Mouse (Mus musculus) G1E (cell line): ENCODE measurements around the gene Mrpl34. TPM values are rescaled to one million over a fixed set of nuclear protein-coding genes. Genes with fewer than 3 reads are reported as not detected.

Source experiments
- ATAC-seq: 2 replicates; pipeline ENCODE4 v1.8.0; 2016; ENCODE audit warnings: mild to moderate bottlenecking; ENCODE audit not compliant: insufficient number of reproducible peaks, poor library complexity, low FRiP score, severe bottlenecking; ENCODE audit errors: extremely low read depth
- DNase-seq: peaks from one replicate; pipeline ENCODE4 v3.0.0; 2012; ENCODE audit warnings: low spot score
- H3K27me3 ChIP-seq: 2 replicates; pipeline ENCODE4 v1.6.1; 2012; ENCODE audit warnings: mild to moderate bottlenecking, low read length, inconsistent platforms; ENCODE audit not compliant: insufficient read depth
- H3K36me3 ChIP-seq: replicated peaks from 2 replicates; pipeline ENCODE3; 2012; ENCODE audit warnings: mild to moderate bottlenecking, inconsistent platforms
- H3K4me1 ChIP-seq: 2 replicates; pipeline ENCODE4 v1.6.1; 2012; ENCODE audit warnings: low read depth, low read length, inconsistent platforms, mixed read lengths; ENCODE audit not compliant: insufficient read depth
- H3K4me3 ChIP-seq: 2 replicates; pipeline ENCODE4 v1.5.1; 2012; ENCODE audit warnings: low read depth, mild to moderate bottlenecking, inconsistent platforms, low read length, moderate library complexity, mixed read lengths
- H3K9me3 ChIP-seq: replicated peaks from 2 replicates; pipeline ENCODE4 v1.6.1; 2012; ENCODE audit warnings: inconsistent platforms
- CTCF ChIP-seq: IDR thresholded peaks from 2 replicates; pipeline ENCODE4 v1.5.1; 2012; ENCODE audit warnings: low read depth, low read length, inconsistent platforms, mixed read lengths
- GATA1 ChIP-seq: IDR thresholded peaks from 2 replicates; pipeline ENCODE4 v1.6.1; 2012; ENCODE audit warnings: borderline replicate concordance, low read length, inconsistent platforms, mixed read lengths
- GATA2 ChIP-seq: IDR thresholded peaks from 2 replicates; pipeline ENCODE4 v1.6.1; 2012; ENCODE audit warnings: low read depth, low read length, inconsistent platforms, borderline replicate concordance
- POLR2AphosphoS5 ChIP-seq: IDR thresholded peaks from 2 replicates; pipeline ENCODE4 v1.6.1; 2012; ENCODE audit warnings: low read depth, low read length, inconsistent platforms; ENCODE audit not compliant: insufficient replicate concordance
- TAL1 ChIP-seq: conservative IDR thresholded peaks from 2 replicates; pipeline ENCODE4 v1.6.1; 2012; ENCODE audit warnings: low read depth, low read length, inconsistent platforms, mixed read lengths
- polyA plus RNA-seq: library from polyadenylated mRNA; stranded (reverse); fragments of >175 nt; gene quantifications from 2 replicates; pipeline ENCODE4 v1.2.3, GENCODE M21; 2012
- total RNA-seq, 2 experiments: library from RNA; stranded (forward) in 1 of 2; stranded (reverse) in 1 of 2; fragments of 200-1000 nt in 1 of 2; fragments of >200 nt in 1 of 2; fragmentation: Nextera tagmentation in 1 of 2; gene quantifications; 2 replicates each; pipeline ENCODE4 v1.2.3; 2014 to 2017

Gene Mrpl34
- total and polyA plus RNA-seq, 3 experiments = 42.0 to 149 (median 68.2) TPM

DNA sequence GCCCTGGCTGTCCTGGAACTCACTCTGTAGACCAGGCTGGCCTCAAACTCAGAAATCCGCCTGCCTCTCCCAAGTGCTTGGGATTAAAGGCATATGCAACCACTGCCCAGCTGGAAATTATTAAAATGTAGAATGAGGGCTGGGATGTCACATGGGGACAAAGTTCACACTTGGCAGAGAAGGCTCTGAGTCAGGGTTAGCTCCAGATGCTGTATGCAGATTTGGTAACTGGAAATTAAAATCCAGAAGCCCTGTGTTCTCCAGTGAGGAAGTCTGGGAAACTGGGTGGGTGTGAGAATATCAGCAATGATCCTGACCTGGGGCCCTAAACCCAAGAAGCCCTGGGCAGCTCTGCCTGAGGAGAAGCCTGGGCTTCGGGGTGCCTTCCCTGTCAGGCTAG lies 44.6 kb downstream of the Mrpl34 start:
- Histone ChIP-seq H3K4me3 (no peak overlapping the region), H3K4me1 (peaks cover 17% of the 10 kb centered on the region), H3K9me3 (no peaks in the 10 kb centered on the region), H3K27me3 (peaks cover 60% of the 10 kb centered on the region), H3K36me3 (no peaks in the 10 kb centered on the region)
- TF ChIP-seq TAL1 (no peak), POLR2AphosphoS5 (no peak), GATA1 (no peak), GATA2 (no peak), CTCF (no peak)
- ATAC-seq (no peak), DNase-seq (no peak)

DNA sequence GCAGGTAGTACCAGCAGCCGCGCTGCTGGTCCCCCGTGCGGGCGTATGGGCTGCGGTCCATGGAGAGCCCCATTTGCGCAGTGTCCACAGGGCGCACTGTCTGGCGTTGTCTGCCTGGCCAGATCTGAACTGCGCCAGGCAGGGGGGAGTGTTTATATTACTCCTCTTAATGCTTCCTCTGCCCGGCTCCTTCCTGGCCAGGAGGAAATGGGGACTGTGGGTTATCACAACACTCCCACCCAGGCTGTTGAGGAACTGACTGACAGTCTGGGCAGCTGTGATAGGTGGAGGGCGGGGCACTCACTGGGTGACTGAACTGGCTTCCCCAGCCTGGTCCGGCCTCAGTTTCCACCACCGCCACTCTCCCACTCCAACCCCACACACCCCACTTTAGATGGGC lies 46.9 kb downstream of the Mrpl34 start, which contains the start of gene Plvap:
Plvap (minus strand) TSS at position 109 of the 400 bp plus-strand sequence.
- DNase-seq (no peak), ATAC-seq (peak; percentile 15; the same call in 1 of the 2 replicates)
- Histone ChIP-seq H3K9me3 (no peaks in the 10 kb centered on the region), H3K4me1 (peaks cover 17% of the 10 kb centered on the region), H3K36me3 (no peaks in the 10 kb centered on the region), H3K4me3 (no peak within 1 kb of the TSS; the same call in 1 of the 2 replicates), H3K27me3 (peaks cover 51% of the 10 kb centered on the region)
- TF ChIP-seq GATA1 = no peak
- no peak for TF ChIP-seq POLR2AphosphoS5
- TF ChIP-seq CTCF = no peak

DNA sequence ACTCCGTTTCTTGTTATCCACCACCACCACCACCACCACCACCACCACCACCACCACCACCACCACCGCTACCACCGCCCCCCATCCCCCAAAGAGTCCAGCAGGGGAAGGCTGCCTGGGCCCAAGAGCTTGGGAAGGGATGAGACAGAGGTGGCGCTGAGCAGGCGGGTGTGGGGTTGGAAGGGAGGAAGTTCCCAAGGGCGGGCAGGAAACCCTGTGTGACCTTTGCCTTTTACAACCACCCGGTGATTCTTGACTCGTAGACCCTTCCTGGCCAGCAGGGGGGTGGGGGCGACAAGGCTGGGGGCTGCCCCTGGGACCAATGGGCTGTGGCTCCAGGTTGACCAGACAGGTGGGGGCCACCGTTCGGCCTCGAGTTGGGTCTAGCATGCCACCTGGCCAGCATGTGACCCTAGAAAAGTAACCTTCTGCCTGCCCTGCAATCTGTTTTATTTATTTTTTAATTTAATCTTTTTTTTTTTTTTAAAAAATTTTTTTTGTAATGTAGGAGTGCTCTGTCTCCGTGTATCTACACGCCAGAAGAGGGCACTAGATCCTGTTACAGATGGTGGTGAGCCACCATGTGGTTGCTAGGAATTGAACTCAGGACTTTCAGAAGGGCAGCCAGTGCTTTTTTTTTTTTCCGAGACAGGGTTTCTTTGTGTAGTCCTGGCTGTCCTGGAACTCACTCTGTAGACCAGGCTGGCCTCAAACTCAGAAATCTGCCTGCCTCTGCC lies 48.4 kb downstream of the Mrpl34 start:
- Histone ChIP-seq H3K27me3 (peaks cover 44% of the 10 kb centered on the region), H3K4me1 (peaks cover 17% of the 10 kb centered on the region), H3K9me3 (no peaks in the 10 kb centered on the region), H3K4me3 (no peak overlapping the region), H3K36me3 (no peaks in the 10 kb centered on the region)
- TF ChIP-seq CTCF (no peak), POLR2AphosphoS5 (no peak), TAL1 (no peak), GATA1 (no peak), GATA2 (no peak)
- no peak for ATAC-seq
- no peak for DNase-seq

DNA sequence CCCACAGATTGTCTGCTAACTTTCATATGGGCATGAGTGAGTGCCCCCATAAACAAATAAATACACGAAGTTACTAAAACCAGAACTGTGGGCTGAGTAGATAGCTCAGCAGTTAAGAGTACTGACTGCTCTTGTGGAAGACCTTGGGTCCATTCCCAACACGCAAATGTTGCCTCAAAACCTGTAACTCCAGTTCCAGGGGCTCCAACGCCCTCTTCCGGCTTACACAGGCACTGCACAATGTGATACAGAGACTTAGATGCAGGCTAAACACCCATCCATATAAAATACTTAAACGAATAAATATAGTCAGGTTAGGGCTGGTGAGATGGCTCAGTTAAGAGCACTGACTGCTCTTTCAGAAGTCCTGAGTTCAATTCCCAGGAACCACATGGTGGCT lies 50.3 kb downstream of the Mrpl34 start:
- Histone ChIP-seq H3K4me3 (no peak overlapping the region), H3K4me1 (peaks cover 17% of the 10 kb centered on the region), H3K9me3 (no peaks in the 10 kb centered on the region), H3K27me3 (peaks cover 35% of the 10 kb centered on the region), H3K36me3 (no peaks in the 10 kb centered on the region)
- DNase-seq (no peak), ATAC-seq (no peak)
- no peak for TF ChIP-seq TAL1

Other genes with a start within 250 kb of the Mrpl34 start
Only the 20 nearest of the 26 such genes appear.
- 23.3 and 34.5 TPM in 2 replicates for gene Use1, start 98.1 kb upstream of the Mrpl34 start, total RNA-seq (2014; fragmentation: Nextera tagmentation)
- gene Use1, start 98.1 kb upstream of the Mrpl34 start, total RNA-seq (2017) = 70.8 and 81.0 TPM in 2 replicates
- gene Use1, start 98.1 kb upstream of the Mrpl34 start, polyA plus RNA-seq = 151 and 198 TPM in 2 replicates
- gene Ocel1, start 93.7 kb upstream of the Mrpl34 start, total RNA-seq (2014; fragmentation: Nextera tagmentation) = 4.7 and 6.2 TPM in 2 replicates
- gene Ocel1, start 93.7 kb upstream of the Mrpl34 start, total RNA-seq (2017) = 18.0 and 25.8 TPM in 2 replicates
- 32.3 and 37.6 TPM in 2 replicates for gene Ocel1, start 93.7 kb upstream of the Mrpl34 start, polyA plus RNA-seq
- gene Nr2f6, start 83.0 kb upstream of the Mrpl34 start, total RNA-seq (2014; fragmentation: Nextera tagmentation) = 6.4 and 8.6 TPM in 2 replicates
- 9.7 and 17.0 TPM in 2 replicates for gene Nr2f6, start 83.0 kb upstream of the Mrpl34 start, total RNA-seq (2017)
- gene Nr2f6, start 83.0 kb upstream of the Mrpl34 start, polyA plus RNA-seq = 36.0 and 47.8 TPM in 2 replicates
- gene Ushbp1, start 69.2 kb upstream of the Mrpl34 start, total RNA-seq (2014; fragmentation: Nextera tagmentation) = not detected in 2 replicates
- 0.06 and 0.11 TPM in 2 replicates for gene Ushbp1, start 69.2 kb upstream of the Mrpl34 start, total RNA-seq (2017)
- 0.08 and 0.09 TPM in 2 replicates for gene Ushbp1, start 69.2 kb upstream of the Mrpl34 start, polyA plus RNA-seq
- 58.4 and 83.8 TPM in 2 replicates for gene Babam1, start 68.1 kb upstream of the Mrpl34 start, total RNA-seq (2014; fragmentation: Nextera tagmentation)
- gene Babam1, start 68.1 kb upstream of the Mrpl34 start, total RNA-seq (2017) = 90.3 and 92.1 TPM in 2 replicates
- 106 and 107 TPM in 2 replicates for gene Babam1, start 68.1 kb upstream of the Mrpl34 start, polyA plus RNA-seq
- gene Ankle1, start 58.9 kb upstream of the Mrpl34 start, total RNA-seq (2014; fragmentation: Nextera tagmentation) = 5.9 and 16.2 TPM in 2 replicates
- gene Ankle1, start 58.9 kb upstream of the Mrpl34 start, total RNA-seq (2017) = 9.8 and 12.1 TPM in 2 replicates
- gene Ankle1, start 58.9 kb upstream of the Mrpl34 start, polyA plus RNA-seq = 13.7 and 15.1 TPM in 2 replicates
- gene Abhd8, start 1.3 kb upstream of the Mrpl34 start, total RNA-seq (2014; fragmentation: Nextera tagmentation) = 2.6 and 3.9 TPM in 2 replicates
- 4.5 and 5.0 TPM in 2 replicates for gene Abhd8, start 1.3 kb upstream of the Mrpl34 start, total RNA-seq (2017)
- 17.0 and 20.9 TPM in 2 replicates for gene Abhd8, start 1.3 kb upstream of the Mrpl34 start, polyA plus RNA-seq
- 51.9 and 56.2 TPM in 2 replicates for gene Dda1, start 4.2 kb downstream of the Mrpl34 start, total RNA-seq (2014; fragmentation: Nextera tagmentation)
- gene Dda1, start 4.2 kb downstream of the Mrpl34 start, total RNA-seq (2017) = 16.2 and 19.6 TPM in 2 replicates
- gene Dda1, start 4.2 kb downstream of the Mrpl34 start, polyA plus RNA-seq = 209 and 288 TPM in 2 replicates
- 0.97 and 1.1 TPM in 2 replicates for gene Ano8, start 21.0 kb downstream of the Mrpl34 start, total RNA-seq (2014; fragmentation: Nextera tagmentation)
- 2.1 and 2.5 TPM in 2 replicates for gene Ano8, start 21.0 kb downstream of the Mrpl34 start, total RNA-seq (2017)
- 1.4 and 1.5 TPM in 2 replicates for gene Ano8, start 21.0 kb downstream of the Mrpl34 start, polyA plus RNA-seq
- gene Gtpbp3, start 23.1 kb downstream of the Mrpl34 start, total RNA-seq (2014; fragmentation: Nextera tagmentation) = 5.8 and 6.4 TPM in 2 replicates
- gene Gtpbp3, start 23.1 kb downstream of the Mrpl34 start, total RNA-seq (2017) = 14.6 and 18.2 TPM in 2 replicates
- gene Gtpbp3, start 23.1 kb downstream of the Mrpl34 start, polyA plus RNA-seq = 26.1 and 33.3 TPM in 2 replicates
- not detected in 2 replicates for gene Plvap, start 46.8 kb downstream of the Mrpl34 start, total RNA-seq (2014; fragmentation: Nextera tagmentation)
- gene Plvap, start 46.8 kb downstream of the Mrpl34 start, total RNA-seq (2017) = 0.16 and 0.17 TPM in 2 replicates
- gene Plvap, start 46.8 kb downstream of the Mrpl34 start, polyA plus RNA-seq = 0.88 and 0.90 TPM in 2 replicates
- gene Ccdc194, start 60.8 kb downstream of the Mrpl34 start, total RNA-seq (2014; fragmentation: Nextera tagmentation) = not detected in 2 replicates
- gene Ccdc194, start 60.8 kb downstream of the Mrpl34 start, total RNA-seq (2017) = 0.22 TPM in 1 of 2 replicates, not detected in the other
- not detected in 2 replicates for gene Ccdc194, start 60.8 kb downstream of the Mrpl34 start, polyA plus RNA-seq
- gene Bst2, start 72.5 kb downstream of the Mrpl34 start, total RNA-seq (2014; fragmentation: Nextera tagmentation) = 6.3 and 8.0 TPM in 2 replicates
- 6.4 and 7.6 TPM in 2 replicates for gene Bst2, start 72.5 kb downstream of the Mrpl34 start, total RNA-seq (2017)
- gene Bst2, start 72.5 kb downstream of the Mrpl34 start, polyA plus RNA-seq = 44.0 and 59.6 TPM in 2 replicates
- 40.4 and 41.4 TPM in 2 replicates for gene Mvb12a, start 78.0 kb downstream of the Mrpl34 start, total RNA-seq (2014; fragmentation: Nextera tagmentation)
- 56.2 and 75.9 TPM in 2 replicates for gene Mvb12a, start 78.0 kb downstream of the Mrpl34 start, total RNA-seq (2017)
- 132 and 166 TPM in 2 replicates for gene Mvb12a, start 78.0 kb downstream of the Mrpl34 start, polyA plus RNA-seq
- not detected in 2 replicates for gene Tmem221, start 93.9 kb downstream of the Mrpl34 start, total RNA-seq (2014; fragmentation: Nextera tagmentation)
- not detected in 2 replicates for gene Tmem221, start 93.9 kb downstream of the Mrpl34 start, total RNA-seq (2017)
- not detected in 2 replicates for gene Tmem221, start 93.9 kb downstream of the Mrpl34 start, polyA plus RNA-seq
- gene Nxnl1, start 101.6 kb downstream of the Mrpl34 start, total RNA-seq (2014; fragmentation: Nextera tagmentation) = not detected in 2 replicates
- not detected in 2 replicates for gene Nxnl1, start 101.6 kb downstream of the Mrpl34 start, total RNA-seq (2017)
- not detected in 2 replicates for gene Nxnl1, start 101.6 kb downstream of the Mrpl34 start, polyA plus RNA-seq
- gene Slc27a1, start 103.9 kb downstream of the Mrpl34 start, total RNA-seq (2014; fragmentation: Nextera tagmentation) = not detected in 2 replicates
- 0.12 and 0.33 TPM in 2 replicates for gene Slc27a1, start 103.9 kb downstream of the Mrpl34 start, total RNA-seq (2017)
- gene Slc27a1, start 103.9 kb downstream of the Mrpl34 start, polyA plus RNA-seq = not detected in 2 replicates
- gene Pgls, start 127.2 kb downstream of the Mrpl34 start, total RNA-seq (2014; fragmentation: Nextera tagmentation) = 39.7 and 47.5 TPM in 2 replicates
- gene Pgls, start 127.2 kb downstream of the Mrpl34 start, total RNA-seq (2017) = 87.2 and 140 TPM in 2 replicates
- 331 and 360 TPM in 2 replicates for gene Pgls, start 127.2 kb downstream of the Mrpl34 start, polyA plus RNA-seq
- gene Fam129c, start 132.7 kb downstream of the Mrpl34 start, total RNA-seq (2014; fragmentation: Nextera tagmentation) = 8.3 and 11.4 TPM in 2 replicates
- gene Fam129c, start 132.7 kb downstream of the Mrpl34 start, total RNA-seq (2017) = 6.6 and 7.0 TPM in 2 replicates
- 8.1 and 10.4 TPM in 2 replicates for gene Fam129c, start 132.7 kb downstream of the Mrpl34 start, polyA plus RNA-seq
- 35.7 and 38.7 TPM in 2 replicates for gene Colgalt1, start 146.0 kb downstream of the Mrpl34 start, total RNA-seq (2014; fragmentation: Nextera tagmentation)
- 30.5 and 42.4 TPM in 2 replicates for gene Colgalt1, start 146.0 kb downstream of the Mrpl34 start, total RNA-seq (2017)
- gene Colgalt1, start 146.0 kb downstream of the Mrpl34 start, polyA plus RNA-seq = 37.6 and 42.6 TPM in 2 replicates